Mouse (Mus musculus): ENCODE measurements at regions not wholly inside any gene's neighbourhood (a gene's known extent, or its start where the extent isn't known, plus 50 kb on each side); places are given as distances from the start of the nearest gene placed in this dataset.

DNA sequence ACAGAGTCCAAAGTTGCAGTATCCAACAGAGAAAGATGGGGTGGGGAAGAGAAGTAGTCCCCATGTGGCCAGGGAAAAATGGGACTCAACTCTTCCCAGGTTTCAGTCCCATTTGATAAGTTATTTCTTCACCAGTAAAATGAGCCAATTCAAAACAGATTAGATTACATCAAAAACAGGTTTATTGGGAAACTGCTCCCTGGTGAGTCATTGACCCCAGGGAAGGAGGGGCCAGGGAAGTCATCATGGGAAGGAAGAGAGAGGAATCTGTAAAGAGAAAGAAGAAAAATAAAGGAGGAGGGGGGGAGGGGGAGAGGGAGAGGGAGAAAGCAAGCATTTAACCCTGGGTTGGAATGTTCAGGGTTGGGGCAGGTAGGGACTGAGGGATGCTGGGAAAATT lies 426.4 kb upstream of the Zfp960 start:
- no peaks in the 10 kb centered on the region for H3K4me1 ChIP-seq (replicated peaks; ENCODE audit: insufficient read depth, low read length)
- no peak overlapping the region for H3K27ac ChIP-seq
- no peaks in the 10 kb centered on the region for H3K27me3 ChIP-seq (ENCODE audit: insufficient read depth, low read length)
- ATAC-seq (replicated peaks; ENCODE audit: low FRiP score, low read depth) (no peak), DNase-seq (ENCODE audit: low spot score) (no peak)
- no peak overlapping the region for H3K4me3 ChIP-seq (replicated peaks; ENCODE audit: low read depth, low read length)
- TF ChIP-seq CTCF (IDR thresholded peaks at IDR 0.05; ENCODE audit: low read depth), result no peak
- H3K4me2 ChIP-seq (ENCODE audit: low read length), result no peak overlapping the region
- H3K9ac ChIP-seq (ENCODE audit: low read depth, low read length), result no peak overlapping the region
- H3K36me3 ChIP-seq (ENCODE audit: insufficient read depth, low read length), result no peaks in the 10 kb centered on the region
- no peaks in the 10 kb centered on the region for H3K9me3 ChIP-seq (replicated peaks; ENCODE audit: low read length)

DNA sequence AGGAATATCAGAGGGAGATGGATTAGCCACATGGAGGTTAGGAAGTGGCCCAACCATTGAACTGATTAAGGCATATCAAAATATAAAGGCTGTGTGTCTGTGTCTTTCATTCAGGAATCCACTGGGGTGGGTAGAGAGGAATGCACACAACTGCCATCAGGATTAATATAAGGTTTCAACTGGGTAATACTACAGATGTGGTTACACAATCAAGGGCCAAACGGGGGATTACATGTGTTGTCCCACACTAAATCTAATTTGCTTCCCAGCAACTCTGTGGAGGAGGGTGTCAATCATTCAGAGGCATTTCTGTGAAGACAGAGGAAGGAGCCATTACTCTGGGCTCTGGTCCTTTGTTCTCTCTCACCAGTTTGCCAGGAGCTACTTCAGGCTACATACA lies 416.0 kb upstream of the Zfp960 start:
- ATAC-seq (replicated peaks; ENCODE audit: low FRiP score, low read depth) (no peak), DNase-seq (ENCODE audit: low spot score) (no peak)
- Histone ChIP-seq H3K9me3 (replicated peaks; ENCODE audit: low read length) (no peaks in the 10 kb centered on the region), H3K27ac (no peak overlapping the region), H3K4me3 (replicated peaks; ENCODE audit: low read depth, low read length) (no peak overlapping the region), H3K27me3 (ENCODE audit: insufficient read depth, low read length) (no peaks in the 10 kb centered on the region), H3K36me3 (ENCODE audit: insufficient read depth, low read length) (no peaks in the 10 kb centered on the region), H3K9ac (ENCODE audit: low read depth, low read length) (no peak overlapping the region), H3K4me2 (ENCODE audit: low read length) (no peak overlapping the region), H3K4me1 (replicated peaks; ENCODE audit: insufficient read depth, low read length) (no peaks in the 10 kb centered on the region)
- 50% methylated on average over 1 of the region's 1 CpGs for WGBS
- no peak for TF ChIP-seq CTCF (IDR thresholded peaks at IDR 0.05; ENCODE audit: low read depth)

DNA sequence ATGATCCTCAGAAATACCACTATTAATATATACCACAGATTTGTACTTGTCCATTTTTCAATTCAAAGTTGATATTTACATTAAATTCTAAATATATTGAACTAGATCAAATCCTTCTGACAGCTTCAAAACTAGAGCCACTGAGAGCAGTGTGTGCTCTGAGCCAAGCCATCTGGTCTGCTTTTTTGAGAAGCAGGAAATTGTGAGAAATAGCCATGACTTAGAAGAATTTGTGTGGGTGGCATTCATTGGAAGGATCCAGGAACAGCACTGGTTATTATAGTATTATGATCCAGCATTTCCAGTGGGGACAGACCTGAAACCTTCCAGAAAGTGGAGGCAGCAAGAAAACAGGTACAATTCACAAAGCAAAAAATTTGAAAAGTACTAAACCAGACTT lies 398.7 kb upstream of the Zfp960 start:
- no peak for ATAC-seq (replicated peaks; ENCODE audit: low FRiP score, low read depth)
- Histone ChIP-seq H3K4me1 (replicated peaks; ENCODE audit: insufficient read depth, low read length) (no peaks in the 10 kb centered on the region), H3K36me3 (ENCODE audit: insufficient read depth, low read length) (no peaks in the 10 kb centered on the region), H3K4me2 (ENCODE audit: low read length) (no peak overlapping the region), H3K4me3 (replicated peaks; ENCODE audit: low read depth, low read length) (no peak overlapping the region), H3K9me3 (replicated peaks; ENCODE audit: low read length) (no peaks in the 10 kb centered on the region), H3K27ac (no peak overlapping the region), H3K27me3 (ENCODE audit: insufficient read depth, low read length) (no peaks in the 10 kb centered on the region), H3K9ac (ENCODE audit: low read depth, low read length) (no peak overlapping the region)
- peak; percentile 63 for DNase-seq (ENCODE audit: low spot score)
- TF ChIP-seq CTCF (IDR thresholded peaks at IDR 0.05; ENCODE audit: low read depth), result no peak

DNA sequence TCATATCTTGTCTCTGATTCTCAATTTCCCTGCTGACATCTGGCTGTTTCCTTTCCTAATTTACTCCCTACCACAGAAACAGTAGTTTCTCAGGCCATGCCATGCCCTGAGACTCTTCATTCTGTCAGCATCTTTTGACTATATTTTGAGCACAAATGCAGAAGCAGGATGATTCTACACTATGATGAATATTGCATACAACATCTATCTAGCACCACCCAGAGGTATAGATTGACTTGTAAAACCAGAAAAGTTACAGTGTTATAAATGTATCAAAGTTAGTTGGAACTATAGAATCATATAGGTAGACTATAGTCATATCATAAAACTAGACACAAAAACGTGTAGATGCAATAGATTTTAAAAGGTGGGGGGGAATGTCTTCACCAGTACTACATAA lies 396.3 kb upstream of the Zfp960 start:
- 57% methylated on average over 1 of the region's 1 CpGs for WGBS
- H3K4me1 ChIP-seq (replicated peaks; ENCODE audit: insufficient read depth, low read length), result no peaks in the 10 kb centered on the region

DNA sequence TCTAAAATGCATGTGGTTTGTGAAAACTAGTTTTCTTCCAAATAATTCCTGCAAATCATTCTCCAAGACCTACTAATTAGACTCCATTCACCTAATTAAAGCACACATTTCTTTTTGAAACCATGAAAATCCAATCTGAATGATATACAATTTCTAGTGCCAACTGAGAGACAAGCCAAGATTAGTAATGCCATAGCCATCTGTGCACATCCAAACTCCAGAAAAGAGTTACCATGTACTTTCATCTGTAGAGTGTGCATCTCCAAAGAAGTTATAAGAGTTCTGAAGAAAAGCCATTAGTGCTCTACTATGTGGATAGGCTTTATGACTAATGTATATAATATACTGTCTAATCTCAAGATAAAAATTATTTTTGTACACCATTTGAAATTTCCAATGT lies 359.7 kb upstream of the Zfp960 start:
- ATAC-seq (replicated peaks; ENCODE audit: low FRiP score, low read depth), result no peak
- Histone ChIP-seq H3K4me1 (replicated peaks; ENCODE audit: insufficient read depth, low read length) (no peaks in the 10 kb centered on the region), H3K4me2 (ENCODE audit: low read length) (no peak overlapping the region), H3K27ac (no peak overlapping the region), H3K9me3 (replicated peaks; ENCODE audit: low read length) (no peaks in the 10 kb centered on the region), H3K9ac (ENCODE audit: low read depth, low read length) (no peak overlapping the region), H3K36me3 (ENCODE audit: insufficient read depth, low read length) (no peaks in the 10 kb centered on the region), H3K27me3 (ENCODE audit: insufficient read depth, low read length) (no peaks in the 10 kb centered on the region), H3K4me3 (replicated peaks; ENCODE audit: low read depth, low read length) (no peak overlapping the region)
- TF ChIP-seq CTCF (IDR thresholded peaks at IDR 0.05; ENCODE audit: low read depth), result no peak
- DNase-seq (ENCODE audit: low spot score), result no peak

More for the DNA sequence above, 396.3 kb upstream of the Zfp960 start:
- TF ChIP-seq CTCF (IDR thresholded peaks at IDR 0.05; ENCODE audit: low read depth), result peak; percentile 40; the same call in 1 of the 2 replicates
- DNase-seq (ENCODE audit: low spot score) (peak; percentile 6), ATAC-seq (replicated peaks; ENCODE audit: low FRiP score, low read depth) (no peak)
- Histone ChIP-seq H3K36me3 (ENCODE audit: insufficient read depth, low read length) (no peaks in the 10 kb centered on the region), H3K9ac (ENCODE audit: low read depth, low read length) (no peak overlapping the region), H3K9me3 (replicated peaks; ENCODE audit: low read length) (no peaks in the 10 kb centered on the region), H3K27ac (no peak overlapping the region), H3K4me3 (replicated peaks; ENCODE audit: low read depth, low read length) (no peak overlapping the region), H3K4me2 (ENCODE audit: low read length) (no peak overlapping the region), H3K27me3 (ENCODE audit: insufficient read depth, low read length) (no peaks in the 10 kb centered on the region)

DNA sequence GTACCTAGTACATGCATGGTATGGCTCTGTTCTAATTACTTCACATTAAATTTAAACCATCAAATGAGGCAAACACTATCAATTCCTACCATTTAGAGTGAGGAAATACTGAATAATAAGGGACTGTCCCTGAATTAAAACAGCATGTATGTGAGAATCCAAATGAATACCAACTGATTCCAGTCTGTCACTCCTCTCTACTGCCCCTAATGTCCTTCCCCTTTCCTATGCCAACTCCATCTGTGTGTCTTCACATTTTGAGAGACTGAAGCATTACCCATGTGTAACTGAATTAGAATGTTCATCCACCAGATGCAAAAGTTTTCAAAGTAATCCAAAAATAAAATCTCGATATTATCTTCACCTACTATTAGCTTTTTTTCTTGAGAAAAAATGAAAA lies 358.0 kb upstream of the Zfp960 start:
- WGBS, result 76% methylated on average over 1 of the region's 1 CpGs
- no peaks in the 10 kb centered on the region for H3K36me3 ChIP-seq (ENCODE audit: insufficient read depth, low read length)
- ATAC-seq (replicated peaks; ENCODE audit: low FRiP score, low read depth), result no peak
- no peaks in the 10 kb centered on the region for H3K27me3 ChIP-seq (ENCODE audit: insufficient read depth, low read length)
- no peak overlapping the region for H3K4me3 ChIP-seq (replicated peaks; ENCODE audit: low read depth, low read length)
- no peak overlapping the region for H3K4me2 ChIP-seq (ENCODE audit: low read length)
- no peak overlapping the region for H3K27ac ChIP-seq
- H3K9me3 ChIP-seq (replicated peaks; ENCODE audit: low read length), result no peaks in the 10 kb centered on the region
- H3K4me1 ChIP-seq (replicated peaks; ENCODE audit: insufficient read depth, low read length), result no peaks in the 10 kb centered on the region
- H3K9ac ChIP-seq (ENCODE audit: low read depth, low read length), result no peak overlapping the region
- TF ChIP-seq CTCF (IDR thresholded peaks at IDR 0.05; ENCODE audit: low read depth), result no peak
- DNase-seq (ENCODE audit: low spot score), result no peak

DNA sequence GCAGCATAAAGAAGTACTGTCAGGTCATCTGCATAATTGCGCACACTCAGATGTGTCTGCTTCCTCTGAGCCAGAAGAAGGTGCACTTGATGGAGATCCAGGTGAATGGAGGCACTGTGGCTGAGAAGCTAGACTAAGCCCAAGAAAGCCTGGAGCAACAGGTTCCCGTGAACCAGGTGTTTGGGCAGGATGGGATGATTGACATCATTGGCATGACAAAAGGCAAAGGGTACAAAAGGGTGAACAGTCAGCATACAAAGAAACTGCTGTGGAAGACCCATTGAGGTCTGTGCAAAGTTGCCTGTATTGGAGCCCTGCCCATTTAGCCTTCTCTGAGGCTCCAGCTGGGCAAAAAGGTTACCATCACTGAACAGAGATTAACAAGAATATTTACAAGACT lies 337.0 kb upstream of the Zfp960 start:
- 90% methylated on average over 2 of the region's 2 CpGs for WGBS
- ATAC-seq (replicated peaks; ENCODE audit: low FRiP score, low read depth) (no peak), DNase-seq (ENCODE audit: low spot score) (no peak)
- Histone ChIP-seq H3K9me3 (replicated peaks; ENCODE audit: low read length) (no peaks in the 10 kb centered on the region), H3K27me3 (ENCODE audit: insufficient read depth, low read length) (no peaks in the 10 kb centered on the region), H3K9ac (ENCODE audit: low read depth, low read length) (no peak overlapping the region), H3K36me3 (ENCODE audit: insufficient read depth, low read length) (no peaks in the 10 kb centered on the region), H3K4me1 (replicated peaks; ENCODE audit: insufficient read depth, low read length) (no peaks in the 10 kb centered on the region), H3K4me2 (ENCODE audit: low read length) (no peak overlapping the region), H3K27ac (no peak overlapping the region), H3K4me3 (replicated peaks; ENCODE audit: low read depth, low read length) (no peak overlapping the region)
- TF ChIP-seq CTCF (IDR thresholded peaks at IDR 0.05; ENCODE audit: low read depth), result no peak
